Mouse (Mus musculus): Measurements from ENCODE around the gene Fgfr2.

DNA sequence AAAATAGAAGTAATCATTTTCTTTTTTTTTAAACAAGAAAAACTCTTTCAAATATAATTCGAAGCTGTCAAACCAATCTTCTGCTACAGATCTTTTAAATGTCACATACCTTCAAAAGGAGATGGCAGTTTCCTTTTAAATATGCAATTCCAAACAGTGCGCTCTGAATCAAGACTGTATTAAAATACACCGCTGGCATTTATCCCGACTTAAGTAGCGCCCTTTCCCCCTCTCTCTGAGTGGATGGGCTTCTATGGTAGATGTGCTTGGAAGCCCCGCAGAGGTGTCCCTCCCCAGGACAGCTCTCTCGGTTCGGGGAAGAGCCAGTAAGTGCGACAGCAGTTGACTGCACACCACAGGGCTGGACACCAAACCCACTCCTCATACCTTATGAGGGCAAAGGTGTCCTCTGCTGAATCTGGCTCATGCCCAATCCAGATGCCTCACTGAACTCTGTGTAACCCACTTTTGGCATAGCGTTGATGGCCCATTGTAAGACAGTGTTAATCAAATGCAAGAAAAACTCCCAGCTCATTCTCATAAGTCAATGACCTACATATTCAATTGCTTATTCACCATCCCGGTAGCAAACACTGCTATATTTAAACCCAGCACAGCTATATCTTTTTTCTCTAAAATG lies 33.4 kb downstream of the Fgfr2 start:
- no peak for TF ChIP-seq POLR2A (IDR thresholded peaks at IDR 0.05; ENCODE audit: insufficient read length, low read depth)
- no peak for TF ChIP-seq MYOD1 (IDR thresholded peaks at IDR 0.05; ENCODE audit: control insufficient read depth in 1 of 3, insufficient read length in 2 of 3, low read depth in 2 of 3)
- no peak for TF ChIP-seq SRF (IDR thresholded peaks at IDR 0.05; ENCODE audit: control insufficient read depth, insufficient read length, low read depth)
- no peak for TF ChIP-seq TCF12 (IDR thresholded peaks at IDR 0.05; ENCODE audit: insufficient read depth, poor library complexity, severe bottlenecking)
- no peak for TF ChIP-seq MYOG (IDR thresholded peaks at IDR 0.05; ENCODE audit: control insufficient read depth in 1 of 3, insufficient read depth in 1 of 3, insufficient read length in 2 of 3, low read depth in 2 of 3)
- TF ChIP-seq CEBPB (IDR thresholded peaks at IDR 0.05; ENCODE audit: insufficient read depth, poor library complexity, severe bottlenecking) = no peak
- TF ChIP-seq MAX (IDR thresholded peaks at IDR 0.05; ENCODE audit: low read depth) = no peak
- no peak for TF ChIP-seq E2F4 (IDR thresholded peaks at IDR 0.05; ENCODE audit: insufficient read depth)
- TF ChIP-seq USF1 (IDR thresholded peaks at IDR 0.05; ENCODE audit: low read depth) = no peak
